In the genomic region with DNA sequence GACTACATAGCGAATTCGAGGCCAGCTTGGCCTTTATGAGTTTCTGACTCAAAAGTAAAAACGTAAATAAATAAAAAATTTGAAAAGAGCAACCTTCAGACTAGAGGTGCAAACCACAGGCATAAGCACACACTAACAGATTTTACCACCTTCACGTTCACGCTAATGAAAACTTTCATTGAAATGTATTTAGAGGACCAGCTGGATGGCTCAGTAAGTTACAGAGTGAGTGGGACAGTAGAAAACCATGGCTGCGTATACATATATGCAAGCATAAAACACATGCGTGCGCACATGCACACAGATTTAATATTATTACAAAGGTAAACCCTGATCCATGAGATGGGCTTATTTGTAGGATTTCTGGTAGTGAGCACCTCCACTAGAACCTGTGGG, we compare ENCODE assay signal across 8 mouse cellular contexts. TPM values are rescaled to one million over a fixed set of nuclear protein-coding genes. Genes with fewer than 3 reads are reported as not detected.
DNase-seq lines count a peak whose midpoint lies in the region; ATAC-seq and TF ChIP-seq lines count a peak whose summit lies in the region.

No protein-coding gene starts in this region.

- 0 out of 2 replicates have a peak overlapping the region, but pooled peaks have one; percentile 35 for H3K27ac ChIP-seq in heart, embryonic 11.5 days (ENCODE audit: low read depth, low read length)
- no peak overlapping the region for H3K27ac ChIP-seq in ES-E14 (ENCODE audit: insufficient read depth, low read depth, low read length, poor library complexity, severe bottlenecking)
- no peak overlapping the region for H3K27ac ChIP-seq in hindbrain, embryonic 11.5 days (ENCODE audit: low read depth, low read length)

- H3K4me2 ChIP-seq in heart, embryonic 11.5 days = peak overlapping the region; percentile 62
- H3K4me2 ChIP-seq in hindbrain, embryonic 11.5 days (replicated peaks; ENCODE audit: low read depth, low read length) = peak overlapping the region; percentile 39

- H3K9me3 ChIP-seq in heart, embryonic 11.5 days (replicated peaks; ENCODE audit: control insufficient read depth, low read length) = no peaks in the 10 kb centered on the region
- no peaks in the 10 kb centered on the region for H3K9me3 ChIP-seq in ES-E14 (ENCODE audit: control insufficient read depth, insufficient read depth, low read depth, low read length)
- no peaks in the 10 kb centered on the region for H3K9me3 ChIP-seq in hindbrain, embryonic 11.5 days (ENCODE audit: control insufficient read depth, low read length)

- 0 out of 2 replicates have a peak overlapping the region, but pooled peaks have one; percentile 52 for H3K9ac ChIP-seq in heart, embryonic 11.5 days (ENCODE audit: low read depth, low read length)
- peak overlapping the region; percentile 15; the same call in 1 of the 2 replicates for H3K9ac ChIP-seq in ES-E14 (ENCODE audit: insufficient read depth, low read depth, low read length, poor library complexity, severe bottlenecking)
- 0 out of 2 replicates have a peak overlapping the region, but pooled peaks have one; percentile 19 for H3K9ac ChIP-seq in hindbrain, embryonic 11.5 days (ENCODE audit: low read depth, low read length)

- WGBS in heart, embryonic 11.5 days (ENCODE audit: insufficient replicate concordance) = 45% methylated on average over 8 of the region's 8 CpGs
- 47% methylated on average over 8 of the region's 8 CpGs for WGBS in hindbrain, embryonic 11.5 days

- in situ Hi-C loops in ES-E14 (cut with MboI; ENCODE audit: low sequenced_read_pairs in 2 of 2, unreplicated experiment in 2 of 2) = no loop called here

- intact Hi-C loops in heart, postnatal 25 days (cut with DNase I) = loop anchor here (10.0 kb wide), 1 partner anchor 371 kb away; a partner anchor contains a TSS

- peak overlapping the region; percentile 92 for H3K4me3 ChIP-seq in heart, embryonic 11.5 days (ENCODE audit: low read depth, low read length)
- peak overlapping the region in 1 of 2 experiments; percentile 91; a peak in 2 of 4 replicates for H3K4me3 ChIP-seq in ES-E14 (ENCODE audit: insufficient read depth in 1 of 2, low read depth in 1 of 2, low read length in 2 of 2, poor library complexity in 1 of 2, severe bottlenecking in 1 of 2)
- H3K4me3 ChIP-seq in hindbrain, embryonic 11.5 days (ENCODE audit: low read depth, low read length) = peak overlapping the region; percentile 90

- no peak for DNase-seq in heart, postnatal 25 days (ENCODE audit: low spot score)
- no peak for DNase-seq in ES-E14 (ENCODE audit: low read depth, low spot score)
- DNase-seq in hindbrain, embryonic 11.5 days (ENCODE audit: low spot score) = no peak
- DNase-seq in embryo, embryonic 10 days (ENCODE audit: low spot score) = no peak
- DNase-seq in cerebellum, adult 11 months = no peak
- DNase-seq in left cerebral cortex, adult 8-10 months (ENCODE audit: low spot score in 2 of 2) = no peak

- ATAC-seq in heart, embryonic 11.5 days (replicated peaks; ENCODE audit: insufficient number of reproducible peaks, low FRiP score, low TSS enrichment) = no peak
- peak; percentile 50 for ATAC-seq in hindbrain, embryonic 11.5 days (ENCODE audit: low FRiP score)
- ATAC-seq in megakaryocyte, adult 5-6 weeks (ENCODE audit: poor library complexity, severe bottlenecking) = 0 out of 2 replicates have a peak, but pooled peaks have one; percentile 1

- H3K36me3 ChIP-seq in heart, embryonic 11.5 days (ENCODE audit: control insufficient read depth, insufficient read depth, low read length) = peaks cover 29% of the 10 kb centered on the region
- peaks cover 41% of the 10 kb centered on the region for H3K36me3 ChIP-seq in ES-E14 (ENCODE audit: control insufficient read depth, insufficient read depth, low read length, poor library complexity, severe bottlenecking)
- peaks cover 30% of the 10 kb centered on the region for H3K36me3 ChIP-seq in hindbrain, embryonic 11.5 days (ENCODE audit: control insufficient read depth, insufficient read depth, low read length)

- no peaks in the 10 kb centered on the region; the same call in 1 of the 2 replicates for H3K27me3 ChIP-seq in heart, embryonic 11.5 days (ENCODE audit: control insufficient read depth, insufficient read depth, low read length)
- no peaks in the 10 kb centered on the region for H3K27me3 ChIP-seq in hindbrain, embryonic 11.5 days (ENCODE audit: control insufficient read depth, insufficient read depth, low read length)

- peaks cover 26% of the 10 kb centered on the region for H3K4me1 ChIP-seq in heart, embryonic 11.5 days (ENCODE audit: control insufficient read depth, insufficient read depth, low read length)
- peaks cover 0 to 11% of the 10 kb centered on the region in 2 experiments; a peak in 1 of 4 replicates for H3K4me1 ChIP-seq in ES-E14 (ENCODE audit: control insufficient read depth in 2 of 2, insufficient read depth in 2 of 2, low read length in 2 of 2, poor library complexity in 1 of 2)
- peaks cover 9% of the 10 kb centered on the region for H3K4me1 ChIP-seq in hindbrain, embryonic 11.5 days (replicated peaks; ENCODE audit: control insufficient read depth, insufficient read depth, low read length)

TF ChIP-seq in ES-E14, 5 proteins besides CTCF, POLR2A, EP300 and RAD21:
- no peak for TF ChIP-seq MAFK (IDR thresholded peaks at IDR 0.05; ENCODE audit: insufficient read depth, low read depth, low read length)
- no peak for TF ChIP-seq ZC3H11A (IDR thresholded peaks at IDR 0.05; ENCODE audit: borderline replicate concordance, low read depth, low read length)
- TF ChIP-seq HCFC1 (IDR thresholded peaks at IDR 0.05; ENCODE audit: borderline replicate concordance, insufficient read depth, low read length) = no peak
- TF ChIP-seq ZNF384 (IDR thresholded peaks at IDR 0.05; ENCODE audit: low read depth, low read length) = no peak
- TF ChIP-seq CHD2 (IDR thresholded peaks at IDR 0.05; ENCODE audit: low read depth, low read length) = no peak

RNA-seq across cellular contexts. Expression of a gene that starts 0.4 kb away (rescaled TPM):
- polyA plus RNA-seq in heart, embryonic 11.5 days (2014; fragmentation: Nextera tagmentation; extraction: Ambion mirVana) = 591 and 608 TPM in 2 replicates
- total RNA-seq in heart, postnatal 25 days (2021) = 100 to 1,000 TPM; 306 to 340 TPM
- 1,655 and 1,728 TPM in 2 replicates for total RNA-seq in ES-E14 (2012; rRNA removed)
- 696 and 707 TPM in 2 replicates for polyA plus RNA-seq in hindbrain, embryonic 11.5 days (2014; fragmentation: Nextera tagmentation; extraction: Ambion mirVana)
- total RNA-seq in megakaryocyte, adult 5-6 weeks (2015) = 992 and 1,050 TPM in 2 replicates
- total RNA-seq in megakaryocyte, adult 5-6 weeks (2017) = 1,038 and 1,097 TPM in 2 replicates
- total RNA-seq in left cerebral cortex, adult 8-10 months (2022) = 100 to 1,000 TPM; 240 to 334 (median 272) TPM

RNA-seq across cellular contexts. Expression of a gene that starts 18.1 kb away (rescaled TPM):
- polyA plus RNA-seq in heart, embryonic 11.5 days (2014; fragmentation: Nextera tagmentation; extraction: Ambion mirVana) = 0.77 and 1.0 TPM in 2 replicates
- not detected for total RNA-seq in heart, postnatal 25 days (2021)
- 0.31 and 0.85 TPM in 2 replicates for total RNA-seq in ES-E14 (2012; rRNA removed)
- polyA plus RNA-seq in hindbrain, embryonic 11.5 days (2014; fragmentation: Nextera tagmentation; extraction: Ambion mirVana) = 30.3 and 35.7 TPM in 2 replicates
- total RNA-seq in megakaryocyte, adult 5-6 weeks (2015) = 1.0 and 1.1 TPM in 2 replicates
- not detected in 2 replicates for total RNA-seq in megakaryocyte, adult 5-6 weeks (2017)
- total RNA-seq in left cerebral cortex, adult 8-10 months (2022) = 1 to 10 TPM; 1.5 to 4.9 (median 3.7) TPM

RNA-seq across cellular contexts. Expression of a gene that starts 51.3 kb away (rescaled TPM):
- polyA plus RNA-seq in heart, embryonic 11.5 days (2014; fragmentation: Nextera tagmentation; extraction: Ambion mirVana) = 4.9 and 5.3 TPM in 2 replicates
- total RNA-seq in heart, postnatal 25 days (2021) = 10 to 100 TPM; 17.2 to 26.4 TPM
- total RNA-seq in ES-E14 (2012; rRNA removed) = 10.7 and 15.3 TPM in 2 replicates
- 4.5 and 5.4 TPM in 2 replicates for polyA plus RNA-seq in hindbrain, embryonic 11.5 days (2014; fragmentation: Nextera tagmentation; extraction: Ambion mirVana)
- total RNA-seq in megakaryocyte, adult 5-6 weeks (2015) = 41.1 and 43.8 TPM in 2 replicates
- total RNA-seq in megakaryocyte, adult 5-6 weeks (2017) = 91.7 and 96.9 TPM in 2 replicates
- 100 to 1,000 TPM; 168 to 199 (median 184) TPM for total RNA-seq in left cerebral cortex, adult 8-10 months (2022)
